Mouse (Mus musculus) kidney, adult 9 months (tissue): ENCODE measurements at regions not wholly inside any gene's neighbourhood (a gene's known extent, or its start where the extent isn't known, plus 50 kb on each side); places are given as distances from the start of the nearest gene placed in this dataset.

ENCODE experiments used
- DNase-seq: peaks from one replicate; pipeline ENCODE4 v3.0.0; 2022

- no peak for DNase-seq
These were observed 144.9 kb downstream of the Ndfip2 start for GRCm38 (mm10) chr14:105403256-105403655.

GRCm38 (mm10) chr14:105402556-105402955, 144.2 kb downstream of the Ndfip2 start:
- no peak for DNase-seq

GRCm38 (mm10) chr14:105397467-105397866, 139.1 kb downstream of the Ndfip2 start:
- peak; percentile 85 for DNase-seq

GRCm38 (mm10) chr14:105392079-105392813, 133.9 kb downstream of the Ndfip2 start:
- no peak for DNase-seq

GRCm38 (mm10) chr14:105391430-105391829, 133.1 kb downstream of the Ndfip2 start:
- DNase-seq, result no peak

- DNase-seq, result no peak
These were observed 126.7 kb downstream of the Ndfip2 start for GRCm38 (mm10) chr14:105385119-105385518.

GRCm38 (mm10) chr14:105383382-105383781, 125.0 kb downstream of the Ndfip2 start:
- DNase-seq, result no peak

- DNase-seq, result peak; percentile 42
These were observed 121.7 kb downstream of the Ndfip2 start for GRCm38 (mm10) chr14:105380101-105380500.

GRCm38 (mm10) chr14:105377770-105378169, 119.4 kb downstream of the Ndfip2 start:
- DNase-seq, result no peak

GRCm38 (mm10) chr14:105377035-105377621, 118.8 kb downstream of the Ndfip2 start:
- DNase-seq, result no peak

GRCm38 (mm10) chr14:105369637-105370435, 111.5 kb downstream of the Ndfip2 start:
- DNase-seq, result peak; percentile 53

GRCm38 (mm10) chr14:105360530-105360929, 102.2 kb downstream of the Ndfip2 start:
- DNase-seq, result no peak

- DNase-seq, result no peak
These were observed 101.5 kb downstream of the Ndfip2 start for GRCm38 (mm10) chr14:105359829-105360228.
